Mouse (Mus musculus) midbrain, postnatal 0 days (tissue): ENCODE results near the gene Ubr3. TPM values are rescaled to one million over a fixed set of nuclear protein-coding genes. Genes with fewer than 3 reads are reported as not detected.
A peak's percentile ranks its signal among the peaks of the same experiment; 100 is the strongest.

Experiments
- ATAC-seq: fragments of 200-750 bp; cut with Nextera tagmentation; 2 replicates; pipeline ENCODE4 v1.8.0; 2017; ENCODE audit warnings: moderate number of reproducible peaks, mild to moderate bottlenecking, moderate TSS enrichment, moderate library complexity; ENCODE audit not compliant: low FRiP score
- DNase-seq: peaks from one replicate; pipeline ENCODE4 v3.0.0-alpha.2; 2015; ENCODE audit warnings: low spot score
- H3K27ac ChIP-seq: fragments of 300-500 bp; sonication (generic); 2 replicates; pipeline ENCODE4 v1.5.1; 2014; ENCODE audit warnings: low read depth, mild to moderate bottlenecking, low read length, mixed read lengths
- H3K27me3 ChIP-seq: fragments of 300-500 bp; sonication (generic); 2 replicates; pipeline ENCODE4 v1.6.1; 2014; ENCODE audit warnings: low read length, control low read depth, mixed read lengths; ENCODE audit not compliant: insufficient read depth
- H3K36me3 ChIP-seq: fragments of 300-500 bp; sonication (generic); 2 replicates; pipeline ENCODE4 v1.6.1; 2014; ENCODE audit warnings: low read length, control low read depth, mixed read lengths; ENCODE audit not compliant: insufficient read depth
- H3K4me1 ChIP-seq: fragments of 300-500 bp; sonication (generic); 2 replicates; pipeline ENCODE4 v1.6.1; 2014; ENCODE audit warnings: mild to moderate bottlenecking, control low read depth, antibody characterized with exemption, low read length, mixed read lengths; ENCODE audit not compliant: insufficient read depth
- H3K4me2 ChIP-seq: fragments of 300-500 bp; sonication (generic); 2 replicates; pipeline ENCODE4 v1.6.1; 2014; ENCODE audit warnings: low read depth, mild to moderate bottlenecking, low read length, mixed read lengths; ENCODE audit not compliant: poor library complexity, severe bottlenecking
- H3K4me3 ChIP-seq: fragments of 300-500 bp; sonication (generic); 2 replicates; pipeline ENCODE4 v1.5.1; 2014; ENCODE audit warnings: low read depth, mild to moderate bottlenecking, low read length, moderate library complexity
- H3K9ac ChIP-seq: fragments of 300-500 bp; sonication (generic); replicated peaks from 2 replicates; pipeline ENCODE4 v1.6.1; 2014; ENCODE audit warnings: mild to moderate bottlenecking, low read length, moderate library complexity, mixed read lengths; ENCODE audit not compliant: poor library complexity, severe bottlenecking
- H3K9me3 ChIP-seq: fragments of 300-500 bp; sonication (generic); 2 replicates; pipeline ENCODE4 v1.6.1; 2016; ENCODE audit warnings: low read length, control low read depth
- CTCF ChIP-seq: IDR thresholded peaks from 2 replicates; pipeline ENCODE4 v1.5.1; 2016; ENCODE audit warnings: antibody characterized with exemption, mild to moderate bottlenecking
- WGBS: fragments of 180-500 bp; shearing (Covaris S2); extraction: QIAGEN DNeasy Blood & Tissue Kit; methylation state at CpG from one replicate; pipeline ENCODE4 v1.1.7; 2014; 5-methylcytosine and 5-hydroxymethylcytosine counted together
- polyA plus RNA-seq: library from polyadenylated mRNA; unstranded; fragments of >200 nt; fragmentation: Nextera tagmentation; extraction: Ambion mirVana; gene quantifications from 2 replicates; pipeline ENCODE4 v1.2.1, GENCODE M21; 2015
- total RNA-seq: library from RNA; depleted of rRNA; stranded (reverse); fragments of >200 nt; gene quantifications from 2 replicates; pipeline ENCODE4 v1.2.3, GENCODE M21; 2014; rRNA removed

Ubr3 gene
- total RNA-seq (37.9 and 62.1 TPM in 2 replicates), polyA plus RNA-seq (15.4 and 20.9 TPM in 2 replicates)

DNA sequence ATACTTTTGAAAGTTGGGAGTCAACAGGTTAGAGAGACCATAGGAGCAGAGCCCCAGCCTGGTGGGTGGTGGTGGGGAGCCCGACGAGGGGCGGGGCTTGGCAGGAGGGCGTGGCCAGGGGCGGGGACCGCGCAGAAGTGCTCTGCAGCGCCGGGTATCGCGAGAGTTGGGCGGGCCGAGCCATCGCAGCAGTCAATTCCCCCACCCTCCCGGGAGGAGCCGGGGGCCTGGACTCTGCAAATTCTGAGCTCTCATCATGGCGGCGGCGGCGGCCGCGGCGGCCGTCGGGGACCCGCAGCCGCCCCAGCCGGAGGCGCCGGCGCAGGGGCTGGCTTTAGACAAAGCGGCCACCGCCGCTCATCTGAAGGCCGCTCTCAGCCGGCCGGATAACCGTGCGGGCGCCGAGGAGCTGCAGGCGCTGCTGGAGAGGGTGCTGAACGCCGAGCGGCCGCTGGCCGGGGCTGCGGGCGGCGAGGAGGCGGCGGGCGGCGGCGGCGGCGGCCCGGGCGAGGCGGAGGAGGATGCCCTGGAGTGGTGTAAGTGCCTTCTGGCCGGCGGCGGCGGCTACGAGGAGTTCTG lies at the start of gene Ubr3:
Gene Ubr3, plus strand, starts transcription at position 208 of the 579 bp plus-strand sequence.
- peak; percentile 96 for DNase-seq
- Histone ChIP-seq H3K9ac (peak within 1 kb of the TSS; percentile 98), H3K27me3 (no peaks in the 10 kb centered on the region), H3K4me1 (no peaks in the 10 kb centered on the region), H3K4me3 (peak within 1 kb of the TSS; percentile 98), H3K36me3 (no peaks in the 10 kb centered on the region), H3K27ac (peak within 1 kb of the TSS; percentile 94), H3K9me3 (no peaks in the 10 kb centered on the region), H3K4me2 (peak within 1 kb of the TSS; percentile 86)
- WGBS, result 2% methylated on average over 44 of the region's 65 CpGs
- peak; percentile 99 for ATAC-seq
- no peak for TF ChIP-seq CTCF

- DNase-seq, result peak; percentile 16
- no peak overlapping the region for H3K9ac ChIP-seq
- TF ChIP-seq CTCF, result no peak
- 63% methylated on average over 6 of the region's 6 CpGs for whole genome bisulfite sequencing
- H3K36me3 ChIP-seq, result no peaks in the 10 kb centered on the region
- H3K27ac ChIP-seq, result no peak overlapping the region
- no peak overlapping the region for H3K4me2 ChIP-seq
- H3K9me3 ChIP-seq, result no peaks in the 10 kb centered on the region
- no peaks in the 10 kb centered on the region for H3K4me1 ChIP-seq
- ATAC-seq, result no peak
- no peak overlapping the region for H3K4me3 ChIP-seq
- H3K27me3 ChIP-seq, result no peaks in the 10 kb centered on the region
Observed at GRCm38 (mm10) chr2:69849215-69849614, 47.8 kb upstream of the Ubr3 start.

DNA sequence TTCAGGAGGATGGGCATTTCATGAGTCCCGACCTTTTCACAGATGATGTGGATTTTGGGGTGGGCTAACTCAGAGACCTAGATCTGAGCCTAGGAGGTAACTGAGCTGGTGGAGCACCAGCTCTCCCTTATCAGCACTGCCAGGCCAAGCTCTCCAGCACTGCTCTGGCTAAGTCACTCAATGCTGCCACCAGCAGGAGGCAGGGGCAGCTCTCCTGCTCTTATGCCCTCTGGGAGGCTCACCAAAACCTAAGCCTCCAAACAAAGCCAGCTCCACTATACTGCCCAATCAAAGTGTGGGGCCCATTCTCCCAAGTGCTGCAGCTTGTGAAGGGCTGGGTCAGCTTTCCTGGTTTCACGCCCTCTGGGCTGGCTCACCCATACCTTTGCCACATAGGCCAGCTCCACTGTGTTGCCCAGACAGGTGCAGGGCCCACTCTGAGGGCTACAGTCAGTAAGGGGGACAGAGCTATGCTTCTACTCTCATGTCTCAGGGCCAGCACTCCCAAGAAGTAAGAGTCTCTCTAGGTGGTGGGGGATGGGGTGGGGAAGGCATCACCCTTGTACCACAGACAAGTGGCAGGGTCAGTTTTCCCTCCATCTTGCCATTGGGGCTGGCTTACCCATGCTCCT lies 45.5 kb upstream of the Ubr3 start:
- no peaks in the 10 kb centered on the region for H3K4me1 ChIP-seq
- no peaks in the 10 kb centered on the region for H3K36me3 ChIP-seq
- no peak overlapping the region for H3K9ac ChIP-seq
- no peak overlapping the region for H3K4me3 ChIP-seq
- no peak overlapping the region for H3K27ac ChIP-seq
- WGBS, result 57% methylated on average over 2 of the region's 2 CpGs
- no peaks in the 10 kb centered on the region for H3K27me3 ChIP-seq
- H3K9me3 ChIP-seq, result no peaks in the 10 kb centered on the region
- no peak for TF ChIP-seq CTCF
- ATAC-seq (no peak), DNase-seq (no peak)
- H3K4me2 ChIP-seq, result no peak overlapping the region

DNA sequence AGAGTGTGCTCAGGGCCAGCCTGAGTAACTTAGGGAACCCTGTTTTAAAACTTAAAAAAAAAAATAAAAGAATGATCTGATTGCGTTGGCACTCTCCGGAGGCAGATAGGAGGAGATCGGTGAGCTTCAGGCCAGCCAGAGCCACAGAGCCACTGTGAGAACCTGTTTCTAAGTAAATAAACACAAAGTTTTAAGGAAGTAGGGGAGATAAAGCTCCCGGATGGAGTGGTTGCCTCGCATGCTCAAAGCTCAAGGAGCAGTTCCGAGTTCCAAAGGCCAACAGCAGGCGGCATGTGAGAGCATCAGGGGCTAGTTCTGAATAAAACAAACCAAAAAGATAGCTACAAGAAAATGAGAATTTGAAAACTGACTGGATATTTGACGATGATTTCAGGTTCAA lies 40.7 kb upstream of the Ubr3 start:
- peak; percentile 15; the same call in 1 of the 2 replicates for TF ChIP-seq CTCF
- no peaks in the 10 kb centered on the region for H3K4me1 ChIP-seq
- no peaks in the 10 kb centered on the region for H3K27me3 ChIP-seq
- no peak overlapping the region for H3K27ac ChIP-seq
- H3K9ac ChIP-seq, result no peak overlapping the region
- no peak overlapping the region for H3K4me3 ChIP-seq
- H3K36me3 ChIP-seq, result no peaks in the 10 kb centered on the region
- no peak overlapping the region for H3K4me2 ChIP-seq
- 70% methylated on average over 8 of the region's 8 CpGs for WGBS
- DNase-seq (no peak), ATAC-seq (no peak)
- H3K9me3 ChIP-seq, result no peaks in the 10 kb centered on the region

- DNase-seq, result no peak
- H3K9ac ChIP-seq, result no peak overlapping the region
- no peak overlapping the region for H3K4me2 ChIP-seq
- no peak overlapping the region for H3K27ac ChIP-seq
- no peaks in the 10 kb centered on the region for H3K36me3 ChIP-seq
- H3K9me3 ChIP-seq, result no peaks in the 10 kb centered on the region
- H3K4me3 ChIP-seq, result no peak overlapping the region
- H3K4me1 ChIP-seq, result no peaks in the 10 kb centered on the region; the same call in 1 of the 2 replicates
- 85% methylated on average over 1 of the region's 1 CpGs for WGBS
- no peaks in the 10 kb centered on the region for H3K27me3 ChIP-seq
- TF ChIP-seq CTCF, result peak; percentile 37
- ATAC-seq, result no peak
Observed at GRCm38 (mm10) chr2:69857882-69858281, 39.2 kb upstream of the Ubr3 start.

DNA sequence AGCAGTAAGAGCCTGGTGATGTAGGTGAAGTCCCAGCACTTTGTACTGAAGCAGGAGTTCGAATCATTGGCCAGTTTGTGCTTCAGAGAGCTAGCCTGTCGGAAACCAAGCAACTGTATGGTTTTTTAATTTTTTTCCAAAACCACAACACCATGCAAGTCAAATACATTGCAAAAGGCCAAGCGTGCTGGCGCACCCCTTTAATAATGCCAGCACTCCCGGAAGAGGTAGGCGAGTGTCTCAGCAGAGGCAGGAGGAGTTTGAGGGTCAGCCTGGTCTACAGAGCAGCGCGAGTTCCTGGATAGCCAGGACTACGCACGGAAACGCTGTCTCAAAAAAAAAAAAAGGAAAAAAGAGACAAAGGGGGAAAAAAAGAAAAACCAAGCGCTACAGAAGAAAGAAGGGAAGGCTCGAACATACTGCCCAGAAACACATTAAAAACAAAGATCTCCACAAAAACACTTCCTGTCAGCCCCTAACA lies 36.0 kb upstream of the Ubr3 start:
- Histone ChIP-seq H3K4me2 (peak overlapping the region; percentile 78), H3K27ac (peak overlapping the region; percentile 90), H3K4me1 (no peaks in the 10 kb centered on the region; the same call in 1 of the 2 replicates), H3K9ac (peak overlapping the region; percentile 60), H3K27me3 (no peaks in the 10 kb centered on the region), H3K4me3 (peak overlapping the region; percentile 100), H3K9me3 (no peaks in the 10 kb centered on the region), H3K36me3 (no peaks in the 10 kb centered on the region)
- ATAC-seq (peak; percentile 67), DNase-seq (no peak)
- 12% methylated on average over 13 of the region's 13 CpGs for WGBS
- no peak for TF ChIP-seq CTCF
